Mouse (Mus musculus): ENCODE measurements around the gene Ubtf.

- TF ChIP-seq CTCF (IDR thresholded peaks at IDR 0.05; ENCODE audit: low read depth, low read length) (no peak), POLR2A (IDR thresholded peaks at IDR 0.05; ENCODE audit: borderline replicate concordance, low read depth, low read length) (no peak)
Observed at GRCm38 (mm10) chr11:102321931-102322330, 2.4 kb upstream of the Ubtf start.
